Mouse (Mus musculus): ENCODE data around the gene Fzd2.

The Fzd2 gene

GRCm38 (mm10) chr11:102619449-102619848, 15.3 kb downstream of the Fzd2 start:
- no peak for DNase-seq (ENCODE audit: low spot score)

GRCm38 (mm10) chr11:102623876-102624789, 19.9 kb downstream of the Fzd2 start:
- DNase-seq (ENCODE audit: low spot score), result no peak

GRCm38 (mm10) chr11:102624888-102625407, 20.8 kb downstream of the Fzd2 start:
- no peak for DNase-seq (ENCODE audit: low spot score)

GRCm38 (mm10) chr11:102627171-102627931, 23.2 kb downstream of the Fzd2 start:
- no peak for DNase-seq (ENCODE audit: low spot score)

- no peak for DNase-seq (ENCODE audit: low spot score)
Observed at GRCm38 (mm10) chr11:102628529-102628928, 24.3 kb downstream of the Fzd2 start.

GRCm38 (mm10) chr11:102629375-102629774, 25.2 kb downstream of the Fzd2 start:
- DNase-seq (ENCODE audit: low spot score), result no peak

- no peak for DNase-seq (ENCODE audit: low spot score)
Observed at GRCm38 (mm10) chr11:102630731-102631130, 26.5 kb downstream of the Fzd2 start.

- DNase-seq (ENCODE audit: low spot score), result no peak
Observed at GRCm38 (mm10) chr11:102631203-102631602, 27.0 kb downstream of the Fzd2 start.

- no peak for DNase-seq (ENCODE audit: low spot score)
Observed at GRCm38 (mm10) chr11:102632725-102633124, 28.5 kb downstream of the Fzd2 start.

GRCm38 (mm10) chr11:102633379-102633778, 29.2 kb downstream of the Fzd2 start:
- no peak for DNase-seq (ENCODE audit: low spot score)

GRCm38 (mm10) chr11:102636887-102637286, 32.7 kb downstream of the Fzd2 start:
- DNase-seq (ENCODE audit: low spot score), result no peak

GRCm38 (mm10) chr11:102643891-102644382, 39.7 kb downstream of the Fzd2 start:
- no peak for DNase-seq (ENCODE audit: low spot score)

- DNase-seq (ENCODE audit: low spot score), result no peak
Observed at GRCm38 (mm10) chr11:102646226-102646625, 42.0 kb downstream of the Fzd2 start.

- no peak for DNase-seq (ENCODE audit: low spot score)
Observed at GRCm38 (mm10) chr11:102647885-102648284, 43.7 kb downstream of the Fzd2 start.

GRCm38 (mm10) chr11:102651381-102651780, 47.2 kb downstream of the Fzd2 start:
- peak; percentile 56 for DNase-seq (ENCODE audit: low spot score)

- DNase-seq (ENCODE audit: low spot score), result no peak
Observed at GRCm38 (mm10) chr11:102652844-102653243, 48.6 kb downstream of the Fzd2 start.

- no peak for DNase-seq (ENCODE audit: low spot score)
Observed at GRCm38 (mm10) chr11:102655888-102656287, 51.7 kb downstream of the Fzd2 start.

GRCm38 (mm10) chr11:102656326-102656926, 52.2 kb downstream of the Fzd2 start:
- no peak for DNase-seq (ENCODE audit: low spot score)

GRCm38 (mm10) chr11:102656931-102657330, 52.7 kb downstream of the Fzd2 start:
- no peak for DNase-seq (ENCODE audit: low spot score)

Data from layer of hippocampus, adult 9-10 months (tissue).